Mouse (Mus musculus) fat pad, adult 2 months (tissue): ENCODE measurements around the gene Helb.
A peak's percentile ranks its signal among the peaks of the same experiment; 100 is the strongest.

Source experiments
- DNase-seq: peaks from one replicate; pipeline ENCODE4 v3.0.0-alpha.2; 2011; ENCODE audit warnings: low read depth, low spot score; ENCODE audit errors: extremely low read depth

Gene Helb

GRCm38 (mm10) chr10:120095716-120096115 lies 17.1 kb downstream of the Helb start:
- DNase-seq = no peak

DNA sequence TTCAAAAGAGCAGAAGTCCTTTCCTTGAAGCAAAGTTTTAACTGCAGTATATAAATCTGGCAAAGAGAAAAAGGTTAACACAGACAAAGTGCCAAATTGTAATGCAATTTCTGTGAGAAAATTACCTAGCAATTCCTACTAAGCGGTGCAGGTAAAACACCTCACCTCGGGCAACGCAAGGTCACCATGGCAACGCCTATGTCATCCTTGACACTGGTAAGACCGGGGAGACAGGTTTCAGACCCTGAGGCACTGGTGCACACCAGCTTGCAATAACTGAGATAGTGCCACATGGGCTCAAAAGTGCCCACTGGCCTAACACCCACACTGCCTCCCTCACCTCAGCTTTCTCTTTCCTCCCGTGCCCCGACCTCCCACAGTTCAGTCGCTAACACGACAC lies 17.7 kb downstream of the Helb start:
- DNase-seq = peak; percentile 93

- no peak for DNase-seq
These were observed 20.2 kb downstream of the Helb start for GRCm38 (mm10) chr10:120092548-120092947.

DNA sequence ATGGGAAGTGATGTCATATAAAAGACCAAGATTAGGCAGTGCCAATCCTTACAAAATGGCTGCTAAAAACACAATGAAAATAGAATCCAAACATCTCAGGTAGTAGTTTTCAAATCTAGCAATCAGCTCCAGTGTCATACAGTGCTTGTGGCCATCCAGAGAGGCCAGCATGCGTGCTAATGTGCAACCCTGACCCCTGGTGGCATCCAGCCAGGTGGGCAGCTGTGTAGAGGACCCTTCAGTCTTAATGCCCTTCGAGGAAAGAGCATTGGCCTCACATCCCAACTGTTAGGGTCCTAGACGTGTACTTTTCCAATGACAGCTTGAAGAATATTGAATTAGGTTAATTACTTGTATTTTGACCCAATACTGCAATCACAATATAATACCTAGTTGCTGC lies 34.9 kb downstream of the Helb start:
- DNase-seq = no peak

GRCm38 (mm10) chr10:120066319-120066718 lies 46.5 kb downstream of the Helb start:
- no peak for DNase-seq

- no peak for DNase-seq
These were observed 48.4 kb downstream of the Helb start for GRCm38 (mm10) chr10:120064424-120064823.

- DNase-seq = no peak
These were observed 51.3 kb downstream of the Helb start for GRCm38 (mm10) chr10:120061238-120062130.

- DNase-seq = no peak
These were observed 52.1 kb downstream of the Helb start for GRCm38 (mm10) chr10:120060579-120061237.

DNA sequence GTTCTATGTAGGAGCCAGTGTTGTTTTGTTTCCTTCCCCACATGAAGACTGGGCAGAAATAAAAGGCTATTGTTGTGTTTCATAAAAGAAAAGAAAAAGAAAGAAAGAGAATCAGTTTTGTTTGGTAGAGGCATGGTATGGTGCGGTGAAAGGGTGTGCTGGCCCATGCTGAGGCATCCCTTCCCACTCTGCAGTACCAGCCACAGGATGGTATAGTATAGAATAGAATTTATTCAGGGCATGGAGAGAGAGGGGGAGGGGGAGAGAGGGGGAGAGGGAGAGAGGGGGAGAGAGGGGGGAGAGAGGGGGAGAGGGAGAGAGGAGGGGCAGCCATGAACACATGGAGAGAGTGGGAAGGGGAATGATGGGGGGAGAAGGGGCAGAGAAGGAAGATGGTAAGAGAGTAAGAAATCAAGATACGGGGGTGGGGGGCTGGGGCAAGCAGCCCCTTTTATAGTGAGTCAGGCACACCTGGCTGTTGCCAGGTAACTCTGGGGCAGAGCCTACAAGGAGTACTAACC lies 68.0 kb downstream of the Helb start:
- DNase-seq = no peak

DNA sequence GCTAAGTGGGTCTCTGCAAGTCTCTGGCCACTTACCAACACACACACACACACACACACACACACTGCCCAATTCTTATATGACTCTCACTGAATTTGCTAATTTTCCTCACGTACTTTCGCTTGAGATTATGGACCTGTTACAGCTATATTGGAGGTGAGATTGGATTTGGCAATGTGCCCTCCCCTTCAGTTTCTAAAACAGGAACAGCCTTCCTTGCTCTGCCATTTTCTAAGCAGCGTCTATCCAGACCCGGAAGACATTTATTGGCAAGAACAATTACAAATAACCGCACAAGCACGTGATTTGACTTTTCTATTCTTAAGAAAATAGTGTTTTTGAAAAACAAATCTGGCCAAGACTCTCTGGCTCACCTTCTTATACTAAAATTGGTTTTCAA lies 68.5 kb downstream of the Helb start:
- no peak for DNase-seq

DNA sequence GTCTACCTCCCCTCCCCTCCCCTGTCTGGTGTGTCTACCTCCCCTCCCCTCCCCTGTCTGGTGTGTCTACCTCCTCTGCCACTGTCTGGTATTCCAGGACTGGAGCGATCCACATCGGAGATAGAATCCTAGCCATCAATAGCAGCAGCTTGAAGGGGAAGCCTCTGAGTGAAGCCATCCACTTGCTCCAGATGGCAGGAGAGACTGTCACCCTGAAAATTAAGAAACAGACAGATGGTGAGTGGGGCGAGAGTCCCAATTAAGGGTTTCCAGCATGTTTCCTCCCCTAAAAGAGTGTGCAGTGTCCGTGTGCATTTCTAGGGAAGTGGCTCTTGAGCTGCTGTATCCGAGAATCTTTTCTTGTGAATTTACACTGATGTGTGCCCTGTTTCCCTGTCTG lies 74.6 kb downstream of the Helb start:
- no peak for DNase-seq

DNA sequence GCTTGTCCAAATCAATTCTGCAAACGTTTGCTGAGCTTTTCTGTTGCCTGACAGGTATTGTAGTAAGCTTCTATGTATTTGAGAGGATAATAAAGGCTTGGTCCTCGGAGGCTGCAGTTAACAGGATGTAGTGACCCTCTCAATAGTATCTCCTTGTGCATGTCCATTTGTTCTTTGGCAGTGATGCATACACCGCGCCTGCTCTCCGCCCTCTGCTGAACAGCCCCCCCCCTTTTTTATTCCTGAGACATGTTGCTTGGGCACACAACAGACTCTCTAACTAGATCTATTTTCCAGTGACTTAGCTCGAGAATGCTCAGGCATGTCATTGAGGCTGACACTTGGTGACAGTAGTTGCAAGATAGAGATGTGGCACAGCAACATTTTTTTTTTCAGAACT lies 77.0 kb downstream of the Helb start:
- DNase-seq = no peak

DNA sequence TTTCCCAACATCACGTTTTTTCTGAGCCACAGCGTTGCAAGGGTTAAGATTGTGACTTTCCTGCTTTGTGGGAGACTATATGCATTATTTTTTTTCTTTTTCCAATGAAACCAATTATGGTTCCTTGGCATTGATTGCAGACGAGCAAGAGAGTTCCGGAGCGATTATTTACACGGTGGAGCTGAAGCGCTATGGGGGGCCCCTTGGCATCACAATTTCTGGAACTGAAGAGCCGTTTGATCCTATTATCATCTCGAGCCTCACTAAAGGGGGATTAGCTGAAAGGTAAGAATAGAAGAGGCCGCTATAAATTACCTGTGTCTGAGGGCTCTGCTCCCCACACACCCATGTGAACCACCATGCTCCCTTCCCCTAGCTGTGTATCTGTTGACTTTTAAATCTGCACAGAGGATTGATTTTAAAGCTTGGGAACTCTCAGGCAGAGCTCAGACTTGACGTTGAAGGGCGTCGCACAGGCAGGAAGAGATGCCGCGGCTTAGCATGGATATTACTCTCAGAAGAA lies 77.5 kb downstream of the Helb start:
- DNase-seq = no peak

DNA sequence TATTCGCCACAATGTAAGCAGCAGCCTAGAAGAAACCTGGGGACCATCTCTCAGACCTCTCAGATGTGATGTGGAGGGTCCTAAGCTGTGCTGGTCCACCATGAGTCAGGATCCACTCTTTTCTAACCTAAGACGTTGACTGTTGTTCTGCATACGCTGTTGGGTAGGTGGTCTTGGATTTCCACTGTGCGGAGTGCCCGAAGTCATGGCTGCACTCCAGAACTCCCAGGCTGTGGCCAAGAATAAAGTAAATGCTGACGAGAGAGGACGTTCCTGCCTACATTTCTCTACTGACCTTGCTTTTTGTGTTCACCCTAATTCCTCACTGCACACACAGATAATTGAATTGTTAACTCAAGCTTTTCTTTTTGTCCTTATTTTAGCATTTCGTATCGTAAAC lies 78.9 kb downstream of the Helb start:
- no peak for DNase-seq
